Mouse (Mus musculus) bone marrow macrophage, adult 2 months (primary cell): ENCODE data around the gene 6330409D20Rik. TPM values are rescaled to one million over a fixed set of nuclear protein-coding genes. Genes with fewer than 3 reads are reported as not detected.

Source experiments
- H3K27ac ChIP-seq: 2 replicates; pipeline ENCODE4 v1.5.1; 2012; ENCODE audit warnings: low read depth, low read length; ENCODE audit not compliant: insufficient read depth
- H3K4me1 ChIP-seq: 2 replicates; pipeline ENCODE4 v1.6.1; 2012; ENCODE audit warnings: low read length; ENCODE audit not compliant: control insufficient read depth, insufficient read depth
- H3K4me3 ChIP-seq: 2 replicates; pipeline ENCODE4 v1.5.1; 2012; ENCODE audit warnings: mild to moderate bottlenecking, low read length, moderate library complexity; ENCODE audit not compliant: insufficient read depth
- CTCF ChIP-seq: IDR thresholded peaks from 2 replicates; pipeline ENCODE4 v1.5.1; 2012; ENCODE audit warnings: low read depth, mild to moderate bottlenecking, low read length, moderate library complexity
- POLR2A ChIP-seq: IDR thresholded peaks from 2 replicates; pipeline ENCODE4 v1.6.1; 2012; ENCODE audit warnings: mild to moderate bottlenecking, low read depth, low read length, borderline replicate concordance
- polyA plus RNA-seq: library from polyadenylated mRNA; stranded (reverse); fragments of >200 nt; gene quantifications from 2 replicates; pipeline ENCODE4 v1.2.4, GENCODE M21; 2012; ENCODE audit not compliant: missing spikeins, insufficient read depth, insufficient read length

Gene 6330409D20Rik
- polyA plus RNA-seq = not detected in 2 replicates

DNA sequence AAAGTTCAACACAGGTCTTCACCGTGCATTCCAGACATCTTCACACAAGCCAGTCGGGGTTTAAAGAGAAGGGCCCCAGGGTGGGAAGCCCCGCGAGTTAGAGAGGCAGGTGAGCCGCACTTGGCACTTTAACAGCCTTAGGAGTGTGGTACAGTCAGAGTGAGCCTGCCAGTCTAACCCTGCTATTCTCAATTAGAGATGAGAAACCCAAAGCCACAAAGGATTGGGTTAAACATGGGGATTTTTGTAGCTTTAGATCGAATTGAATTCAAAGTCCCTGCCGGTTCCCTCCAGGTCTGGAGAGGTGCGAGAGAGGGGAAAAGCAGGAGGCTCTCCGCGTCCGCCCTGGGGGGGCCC, at the start of gene 6330409D20Rik:
6330409D20Rik (minus strand) TSS at position 101 of the 357 bp plus-strand sequence.
- Histone ChIP-seq H3K4me3 (no peak within 1 kb of the TSS), H3K27ac (no peak within 1 kb of the TSS)

DNA sequence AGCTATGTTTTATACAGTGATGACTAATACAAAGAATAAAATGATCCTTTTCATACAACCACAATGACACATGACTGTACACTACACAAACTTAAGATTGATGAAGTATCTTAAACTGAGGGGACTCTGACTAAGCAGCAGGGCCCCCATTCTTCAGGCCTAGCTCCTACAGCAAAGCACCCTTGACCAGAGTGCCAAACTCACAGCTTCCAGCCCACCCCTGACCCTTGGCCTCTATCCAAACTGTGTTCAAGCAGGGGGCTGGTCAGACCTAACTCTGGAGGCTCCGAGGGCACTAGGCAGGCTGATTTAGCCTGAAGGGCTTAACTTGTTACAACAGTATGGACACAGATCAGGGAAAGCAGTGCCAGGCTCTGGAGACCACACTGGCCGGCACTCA, 47.8 kb upstream of the 6330409D20Rik start:
- H3K4me3 ChIP-seq = no peak overlapping the region
- H3K4me1 ChIP-seq = peaks cover 2% of the 10 kb centered on the region
- no peak overlapping the region for H3K27ac ChIP-seq
- no peak for TF ChIP-seq POLR2A
- no peak for TF ChIP-seq CTCF

More for the DNA sequence above, at the start of gene 6330409D20Rik:
- TF ChIP-seq CTCF (no peak), POLR2A (no peak)
- peaks cover 41% of the 10 kb centered on the region for H3K4me1 ChIP-seq

DNA sequence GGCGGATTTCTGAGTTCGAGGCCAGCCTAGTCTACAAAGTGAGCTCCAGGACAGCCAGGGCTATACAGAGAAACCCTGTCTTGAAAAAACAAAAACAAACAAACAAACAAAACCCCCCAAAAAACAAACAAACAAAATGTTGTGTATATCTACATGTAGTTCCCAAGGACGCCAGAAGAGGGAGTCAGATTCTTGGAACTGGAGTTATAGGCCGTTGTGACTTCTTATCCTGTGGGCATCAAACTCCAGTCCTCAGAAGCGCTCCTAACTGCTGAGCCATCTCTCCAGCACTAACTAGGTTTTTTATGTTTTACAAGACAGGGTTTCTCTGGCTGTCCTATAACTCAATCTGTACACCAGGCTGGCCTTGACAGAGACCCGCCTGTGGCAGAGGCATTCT, 46.4 kb upstream of the 6330409D20Rik start:
- Histone ChIP-seq H3K4me1 (peaks cover 2% of the 10 kb centered on the region), H3K4me3 (no peak overlapping the region), H3K27ac (no peak overlapping the region)
- TF ChIP-seq CTCF = no peak
- no peak for TF ChIP-seq POLR2A

DNA sequence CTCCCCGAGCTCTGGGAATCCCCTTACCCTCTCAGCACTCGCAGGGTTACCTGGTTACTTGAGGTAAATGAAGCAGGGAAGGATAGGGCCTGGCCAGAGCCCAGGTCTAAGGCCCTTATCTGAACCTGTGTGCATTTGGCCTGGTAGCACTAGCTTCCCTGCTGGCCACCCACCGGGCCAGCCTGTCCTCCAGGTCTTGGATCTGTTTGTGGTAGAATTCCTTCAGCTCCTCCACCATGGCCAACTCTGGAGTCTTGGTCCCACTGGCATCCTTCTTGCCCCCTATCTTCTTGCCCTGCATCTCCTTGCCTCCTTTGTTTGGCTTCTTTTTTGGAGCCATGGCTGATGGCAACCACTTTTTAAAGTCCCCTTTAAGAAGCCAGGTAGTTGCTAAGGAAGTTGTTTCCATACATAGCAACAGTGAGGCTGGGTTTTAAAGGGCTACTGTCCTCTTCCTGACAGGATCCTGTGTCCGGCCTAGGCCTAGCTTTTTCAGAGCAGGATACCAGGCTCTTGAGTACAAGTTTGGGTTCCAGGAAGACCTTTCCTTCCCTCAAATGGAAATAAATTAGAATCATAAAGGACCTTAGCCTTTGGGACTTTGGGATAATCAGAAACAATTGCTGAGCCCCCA, 43.3 kb upstream of the 6330409D20Rik start, which contains the start of gene Cfap157:
Cfap157 (minus strand) TSS at position 381 of the 634 bp plus-strand sequence.
- peaks cover 2% of the 10 kb centered on the region for H3K4me1 ChIP-seq
- no peak for TF ChIP-seq POLR2A
- no peak for TF ChIP-seq CTCF
- H3K27ac ChIP-seq = no peak within 1 kb of the TSS
- no peak within 1 kb of the TSS for H3K4me3 ChIP-seq

DNA sequence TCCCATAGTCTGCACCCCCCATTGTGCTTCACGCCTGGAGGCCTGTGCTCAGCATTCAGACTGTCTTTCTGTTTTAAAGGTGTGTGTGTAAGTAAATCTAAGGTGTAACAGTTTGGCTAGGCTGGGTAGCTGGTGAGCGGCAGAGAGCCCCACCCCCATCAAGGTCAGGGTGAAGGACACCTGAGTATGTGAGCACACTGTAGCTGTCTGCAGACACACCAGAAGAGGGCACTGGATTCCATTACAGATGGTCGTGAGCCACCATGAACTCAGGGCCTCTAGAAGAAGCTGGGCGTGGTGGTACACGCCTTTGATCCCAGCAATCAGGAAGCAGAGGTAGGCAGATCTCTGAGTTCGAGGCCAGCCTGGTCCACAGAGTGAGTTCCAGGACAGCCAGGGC, 40.9 kb upstream of the 6330409D20Rik start:
- H3K4me3 ChIP-seq = no peak overlapping the region
- TF ChIP-seq CTCF (no peak), POLR2A (no peak)
- no peak overlapping the region for H3K27ac ChIP-seq
- peaks cover 3% of the 10 kb centered on the region for H3K4me1 ChIP-seq

DNA sequence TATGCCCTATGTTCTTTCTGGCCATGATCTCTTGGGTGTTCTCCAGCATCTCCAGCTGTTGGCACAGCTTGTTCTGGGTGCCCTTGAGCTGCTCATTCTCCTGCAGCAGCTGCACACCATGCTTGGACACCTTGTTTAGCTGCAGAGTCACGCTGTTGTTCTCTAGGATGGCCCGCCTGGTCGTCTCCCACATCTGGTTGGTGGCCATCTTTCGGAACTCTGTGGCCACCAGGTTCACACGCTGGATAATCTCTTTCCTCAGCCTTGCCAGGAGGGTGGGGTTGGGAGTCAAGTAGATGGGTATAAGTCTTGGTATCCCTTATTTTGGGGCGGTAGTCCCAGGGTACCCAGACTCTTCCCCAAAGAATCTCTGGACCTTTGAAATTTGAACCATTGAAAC, 38.9 kb upstream of the 6330409D20Rik start:
- Histone ChIP-seq H3K4me1 (peaks cover 8% of the 10 kb centered on the region), H3K27ac (no peak overlapping the region), H3K4me3 (no peak overlapping the region)
- TF ChIP-seq CTCF (no peak), POLR2A (no peak)

DNA sequence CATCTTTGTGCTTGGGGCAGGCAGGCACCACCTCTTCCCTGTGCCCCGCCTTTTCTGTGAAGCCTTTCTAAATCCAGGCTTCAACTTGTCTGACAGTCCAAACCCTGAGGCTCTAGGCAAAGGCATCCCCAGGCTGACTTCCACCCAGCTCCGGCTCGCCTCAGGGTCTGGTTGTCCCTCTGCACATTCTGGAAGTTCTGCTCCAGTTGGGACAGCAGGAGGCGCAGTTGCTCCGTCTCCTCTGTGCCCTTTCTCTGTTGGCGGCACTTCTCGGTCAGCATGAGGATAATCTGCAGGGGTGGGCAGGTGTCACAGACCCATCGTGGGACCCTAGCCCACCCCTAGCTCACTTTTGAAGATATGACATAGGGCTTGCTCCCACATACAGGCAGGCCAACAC, 38.3 kb upstream of the 6330409D20Rik start:
- H3K4me1 ChIP-seq = peaks cover 8% of the 10 kb centered on the region

DNA sequence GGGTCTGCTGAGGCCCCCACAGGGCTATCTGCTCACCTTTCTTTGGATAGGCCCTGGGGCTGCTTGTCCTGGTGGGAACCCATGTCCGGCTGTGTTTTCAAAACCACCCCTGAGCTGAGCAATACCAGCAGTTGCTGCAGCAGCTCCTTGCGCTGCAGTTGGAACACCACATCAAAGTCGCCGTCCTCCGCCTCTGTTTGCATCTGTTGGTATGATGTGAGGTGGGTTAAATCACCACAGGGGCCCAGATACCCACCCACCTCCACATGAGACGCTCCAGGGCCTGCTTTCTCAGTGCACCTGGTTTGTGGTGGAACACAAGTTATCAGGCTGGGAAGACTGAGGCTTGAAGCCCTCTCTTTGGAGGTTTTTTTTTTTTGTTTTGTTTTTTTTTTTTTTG, 37.3 kb upstream of the 6330409D20Rik start:
- Histone ChIP-seq H3K27ac (no peak overlapping the region), H3K4me1 (peaks cover 6% of the 10 kb centered on the region), H3K4me3 (no peak overlapping the region)
- TF ChIP-seq POLR2A (no peak), CTCF (no peak)

More for the DNA sequence above, 38.3 kb upstream of the 6330409D20Rik start:
- Histone ChIP-seq H3K4me3 (no peak overlapping the region), H3K27ac (no peak overlapping the region)
- TF ChIP-seq CTCF (peak; percentile 47; the same call in 1 of the 2 replicates), POLR2A (no peak)

DNA sequence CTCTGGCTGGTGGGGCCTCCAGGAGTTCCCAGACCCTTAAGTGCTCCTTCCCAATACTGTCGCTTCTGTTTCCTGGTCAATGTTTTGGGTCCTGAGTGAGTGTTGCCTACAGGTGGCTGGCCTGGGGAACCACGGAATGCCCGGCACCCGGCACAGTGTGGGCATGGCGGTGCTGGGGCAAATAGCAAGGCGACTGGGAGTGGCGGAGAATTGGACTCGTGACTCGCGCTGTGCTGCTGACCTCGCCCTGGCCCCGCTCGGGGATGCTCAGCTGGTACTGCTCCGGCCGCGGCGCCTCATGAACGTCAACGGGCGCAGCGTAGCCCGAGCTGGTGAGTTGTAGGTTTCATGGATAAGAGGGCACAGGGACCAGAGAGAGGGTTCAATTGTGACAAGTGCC, 35.4 kb upstream of the 6330409D20Rik start:
- Histone ChIP-seq H3K4me1 (peaks cover 6% of the 10 kb centered on the region), H3K27ac (no peak overlapping the region), H3K4me3 (peak overlapping the region; percentile 64)
- TF ChIP-seq POLR2A = no peak

DNA sequence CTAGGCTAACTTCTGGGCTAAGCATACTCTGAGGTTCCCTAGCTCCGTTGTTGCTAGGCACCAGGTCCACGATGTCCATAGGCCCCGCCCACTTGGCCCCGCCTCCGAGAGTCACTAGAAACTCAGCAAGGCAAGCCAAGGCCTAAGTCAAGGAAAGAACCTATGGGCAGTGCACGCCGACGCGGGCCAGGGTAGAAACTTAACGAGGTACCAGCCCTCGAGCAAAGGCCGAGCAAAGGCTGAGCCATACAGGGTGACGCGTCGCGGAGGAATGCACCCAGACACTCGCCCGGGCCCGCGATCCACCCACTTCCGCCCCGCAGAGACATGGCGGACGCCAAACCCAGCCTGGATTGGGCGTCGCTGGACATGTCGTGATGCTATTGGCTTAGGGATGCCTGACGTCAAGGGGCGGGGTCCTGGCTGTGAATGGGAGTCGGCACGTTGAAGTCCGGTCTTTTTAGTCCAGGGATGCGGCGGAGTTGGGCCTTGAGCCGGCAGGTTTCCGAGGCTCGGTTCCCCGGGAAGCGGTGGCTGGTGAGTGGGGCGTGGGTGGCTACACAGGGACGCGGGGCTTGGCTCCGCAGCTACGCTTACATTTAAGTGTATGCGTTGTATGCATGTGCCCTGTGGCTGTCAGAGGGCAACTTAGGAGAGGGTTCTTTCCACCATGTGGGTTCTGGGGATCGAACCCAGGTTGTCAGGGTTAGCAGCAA, 34.7 kb upstream of the 6330409D20Rik start, which contains the start of the genes Ttc16 and Ptrh1:
Ttc16 (minus strand) TSS at position 275 of the 716 bp plus-strand sequence.
Ptrh1 (plus strand) TSS at position 428 of the 716 bp plus-strand sequence.
- H3K4me1 ChIP-seq = peaks cover 6% of the 10 kb centered on the region
- TF ChIP-seq POLR2A (no peak), CTCF (no peak)
- peak within 1 kb of the TSS; percentile 64 for H3K4me3 ChIP-seq
- H3K27ac ChIP-seq = peak within 1 kb of the TSS; percentile 30
